Mouse (Mus musculus) hindbrain, embryonic 11.5 days (tissue): ENCODE measurements around the gene Ppp1r26. TPM values are rescaled to one million over a fixed set of nuclear protein-coding genes. Genes with fewer than 3 reads are reported as not detected.

Experiments used
- ATAC-seq: fragments of 200-750 bp; cut with Nextera tagmentation; 2 replicates; pipeline ENCODE4 v1.8.0; 2017; ENCODE audit warnings: mild to moderate bottlenecking, moderate TSS enrichment, moderate library complexity; ENCODE audit not compliant: low FRiP score
- DNase-seq: peaks from one replicate; pipeline ENCODE4 v3.0.0-alpha.2; 2015; ENCODE audit warnings: low spot score
- H3K27ac ChIP-seq: fragments of 300-500 bp; sonication (generic); 2 replicates; pipeline ENCODE4 v1.5.1; 2014; ENCODE audit warnings: mild to moderate bottlenecking, low read depth, low read length
- H3K27me3 ChIP-seq: fragments of 300-500 bp; sonication (generic); 2 replicates; pipeline ENCODE4 v1.6.1; 2014; ENCODE audit warnings: mild to moderate bottlenecking, low read length, moderate library complexity, mixed read lengths; ENCODE audit not compliant: control insufficient read depth, insufficient read depth
- H3K36me3 ChIP-seq: fragments of 300-500 bp; sonication (generic); 2 replicates; pipeline ENCODE4 v1.6.1; 2014; ENCODE audit warnings: mild to moderate bottlenecking, low read length, moderate library complexity, mixed read lengths; ENCODE audit not compliant: control insufficient read depth, insufficient read depth
- H3K4me1 ChIP-seq: fragments of 300-500 bp; sonication (generic); replicated peaks from 2 replicates; pipeline ENCODE4 v1.6.1; 2014; ENCODE audit warnings: low read length, mixed read lengths; ENCODE audit not compliant: control insufficient read depth, insufficient read depth
- H3K4me2 ChIP-seq: fragments of 300-500 bp; sonication (generic); replicated peaks from 2 replicates; pipeline ENCODE4 v1.6.1; 2014; ENCODE audit warnings: mild to moderate bottlenecking, low read depth, low read length
- H3K4me3 ChIP-seq: fragments of 300-500 bp; sonication (generic); 2 replicates; pipeline ENCODE4 v1.5.1; 2014; ENCODE audit warnings: low read depth, low read length
- H3K9ac ChIP-seq: fragments of 300-500 bp; sonication (generic); 2 replicates; pipeline ENCODE4 v1.6.1; 2014; ENCODE audit warnings: low read depth, low read length
- H3K9me3 ChIP-seq: fragments of 300-500 bp; sonication (generic); 2 replicates; pipeline ENCODE4 v1.6.1; 2016; ENCODE audit warnings: low read length; ENCODE audit not compliant: control insufficient read depth
- WGBS: fragments of 180-500 bp; shearing (Covaris S2); extraction: QIAGEN DNeasy Blood & Tissue Kit; methylation state at CpG from one replicate; pipeline ENCODE4 v1.1.7; 2014; 5-methylcytosine and 5-hydroxymethylcytosine counted together
- polyA plus RNA-seq: library from polyadenylated mRNA; unstranded; fragments of >200 nt; fragmentation: Nextera tagmentation; extraction: Ambion mirVana; gene quantifications from 2 replicates; pipeline ENCODE4 v1.2.1, GENCODE M21; 2014

Ppp1r26 gene
- polyA plus RNA-seq, result 3.4 and 4.3 TPM in 2 replicates

DNA sequence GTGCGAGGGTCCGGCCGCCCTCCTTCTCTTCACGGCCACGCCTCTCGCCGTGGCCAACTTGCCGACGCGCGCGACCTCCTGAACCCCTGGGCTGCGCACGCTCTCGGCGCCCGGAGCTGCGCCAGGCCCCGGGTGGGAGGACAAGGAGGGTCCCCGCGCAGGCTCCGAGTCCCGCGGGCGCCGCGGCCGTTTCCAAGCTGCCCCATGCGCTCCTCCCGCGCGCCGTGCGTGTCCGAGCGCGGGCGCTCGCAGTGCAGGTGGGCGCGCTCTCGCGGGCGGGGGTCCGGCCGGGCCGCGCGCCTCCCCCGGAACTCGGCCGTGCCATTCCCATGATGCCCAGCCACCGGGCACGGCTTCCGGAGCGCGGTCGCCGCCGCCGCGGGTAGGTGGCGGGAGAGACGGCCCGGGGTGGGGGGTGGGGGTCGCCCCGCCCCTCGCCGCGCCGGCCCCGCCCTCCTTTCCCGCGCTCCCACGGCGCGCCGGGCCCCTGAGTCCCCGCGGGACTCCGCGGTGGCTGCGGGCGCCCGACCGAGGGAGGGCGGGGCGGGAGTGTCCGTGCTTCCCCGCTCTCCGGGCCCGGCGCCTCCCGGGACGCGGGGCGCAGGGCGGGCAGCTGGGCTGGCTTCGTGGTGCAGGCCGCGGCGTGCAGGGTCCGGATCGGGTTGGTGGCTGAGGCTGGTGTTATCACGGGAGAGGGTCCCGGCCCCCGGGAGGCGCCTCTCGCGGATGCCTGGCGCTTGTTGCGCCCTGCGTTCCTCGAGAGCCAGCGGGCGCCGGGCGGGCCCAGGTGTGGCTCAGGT lies at the start of gene Ppp1r26:
Gene Ppp1r26 (plus strand): TSS at position 286 of the 800 bp plus-strand sequence.
- ATAC-seq (peak; percentile 72), DNase-seq (peak; percentile 59)
- peak within 1 kb of the TSS; percentile 77 for H3K4me3 ChIP-seq
- H3K27ac ChIP-seq, result peak within 1 kb of the TSS; percentile 42
- H3K4me1 ChIP-seq, result peaks cover 4% of the 10 kb centered on the region; the same call in 1 of the 2 replicates
- peak within 1 kb of the TSS; percentile 93 for H3K4me2 ChIP-seq
- no peaks in the 10 kb centered on the region for H3K27me3 ChIP-seq
- no peaks in the 10 kb centered on the region for H3K36me3 ChIP-seq
- under 1% methylated on average over 74 of the region's 118 CpGs for WGBS
- no peaks in the 10 kb centered on the region for H3K9me3 ChIP-seq
- H3K9ac ChIP-seq, result peak within 1 kb of the TSS; percentile 85

DNA sequence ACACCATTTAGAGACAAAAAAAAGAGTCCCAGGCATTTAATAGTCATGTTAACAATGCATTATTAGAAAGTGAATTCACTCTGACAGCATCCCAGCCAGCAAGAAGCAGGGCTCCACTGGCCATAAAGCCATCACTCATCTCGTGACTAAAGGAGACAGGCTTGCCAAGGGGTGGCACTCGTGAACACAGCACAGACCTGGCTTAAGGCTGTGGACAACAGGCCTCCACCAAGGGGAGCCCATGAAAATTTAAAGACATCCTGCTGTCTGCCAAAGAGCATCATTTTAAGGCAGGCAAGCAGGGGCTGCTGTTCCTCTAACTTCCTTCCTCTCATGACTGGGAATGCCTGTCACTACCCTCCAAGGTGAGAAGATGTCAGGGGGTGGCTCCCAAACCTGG lies 49.7 kb upstream of the Ppp1r26 start:
- DNase-seq (no peak), ATAC-seq (no peak)
- H3K27ac ChIP-seq, result no peak overlapping the region
- WGBS, result 55% methylated on average over 2 of the region's 2 CpGs
- no peaks in the 10 kb centered on the region for H3K27me3 ChIP-seq
- H3K4me1 ChIP-seq, result no peaks in the 10 kb centered on the region
- no peaks in the 10 kb centered on the region for H3K36me3 ChIP-seq
- no peak overlapping the region for H3K4me2 ChIP-seq
- no peak overlapping the region for H3K4me3 ChIP-seq
- no peak overlapping the region for H3K9ac ChIP-seq
- no peaks in the 10 kb centered on the region for H3K9me3 ChIP-seq

DNA sequence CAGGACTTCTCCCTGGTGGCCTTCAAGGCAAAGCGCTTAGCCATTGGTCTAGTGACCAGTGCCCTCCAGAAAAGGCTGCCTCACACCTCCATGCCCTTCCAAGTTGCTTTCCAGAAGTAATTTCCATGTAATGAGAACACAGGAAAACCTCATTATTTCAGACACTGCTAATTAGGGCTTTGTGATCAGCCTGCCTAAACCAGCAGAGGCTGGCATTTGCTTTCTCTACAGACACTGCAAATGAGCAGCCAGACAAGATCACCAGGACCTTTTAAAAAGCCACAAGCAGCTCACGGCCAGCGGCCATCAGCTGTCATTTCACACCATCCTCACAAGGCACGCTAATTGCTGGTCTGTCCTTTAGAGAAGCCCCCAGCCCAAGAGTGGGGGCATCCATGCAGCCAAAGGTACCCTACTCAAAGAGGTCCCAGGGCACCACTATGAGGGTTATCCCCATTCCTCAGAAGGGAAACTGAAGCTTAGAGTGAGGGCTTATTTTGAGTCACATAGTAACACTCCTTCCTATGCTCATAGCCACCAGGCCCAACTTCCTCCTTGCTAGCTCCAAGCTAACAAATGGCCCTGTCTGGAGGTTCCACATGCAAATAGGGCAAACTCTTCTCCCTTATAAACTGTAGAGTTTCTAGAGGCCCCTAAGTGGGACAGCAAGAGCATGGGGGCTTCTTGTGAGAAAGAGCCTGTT lies 49.0 kb upstream of the Ppp1r26 start:
- H3K4me3 ChIP-seq, result no peak overlapping the region
- H3K27me3 ChIP-seq, result no peaks in the 10 kb centered on the region
- no peak for DNase-seq
- no peaks in the 10 kb centered on the region for H3K9me3 ChIP-seq
- no peak for ATAC-seq
- no peaks in the 10 kb centered on the region for H3K36me3 ChIP-seq
- WGBS, result 82% methylated on average over 4 of the region's 4 CpGs
- H3K4me2 ChIP-seq, result no peak overlapping the region
- H3K4me1 ChIP-seq, result no peaks in the 10 kb centered on the region
- H3K27ac ChIP-seq, result no peak overlapping the region
- H3K9ac ChIP-seq, result no peak overlapping the region

DNA sequence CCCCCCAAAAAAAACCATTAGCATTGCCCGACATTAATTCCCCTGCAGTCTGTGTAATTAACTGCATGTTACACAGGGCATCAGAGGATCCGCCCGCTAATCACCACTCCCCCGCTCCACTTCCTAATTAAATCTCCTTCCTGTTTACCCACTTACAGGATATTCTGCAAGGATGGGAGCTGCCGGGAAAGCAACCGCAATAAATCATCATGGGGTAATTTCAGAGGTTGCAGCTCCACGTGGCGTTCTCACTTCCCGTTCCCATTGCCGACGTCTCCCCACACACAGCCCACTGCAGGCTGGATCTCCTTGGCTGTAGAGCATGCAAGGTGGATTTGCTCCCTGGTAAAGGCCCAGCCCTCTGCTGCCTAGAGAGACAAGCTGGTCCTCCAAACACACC lies 45.0 kb upstream of the Ppp1r26 start:
- no peaks in the 10 kb centered on the region for H3K4me1 ChIP-seq
- no peak overlapping the region; the same call in 1 of the 2 replicates for H3K27ac ChIP-seq
- no peak overlapping the region for H3K9ac ChIP-seq
- H3K4me2 ChIP-seq, result no peak overlapping the region
- H3K36me3 ChIP-seq, result no peaks in the 10 kb centered on the region
- no peak overlapping the region for H3K4me3 ChIP-seq
- no peak for DNase-seq
- 76% methylated on average over 11 of the region's 11 CpGs for WGBS
- no peaks in the 10 kb centered on the region for H3K9me3 ChIP-seq
- ATAC-seq, result no peak
- H3K27me3 ChIP-seq, result no peaks in the 10 kb centered on the region

DNA sequence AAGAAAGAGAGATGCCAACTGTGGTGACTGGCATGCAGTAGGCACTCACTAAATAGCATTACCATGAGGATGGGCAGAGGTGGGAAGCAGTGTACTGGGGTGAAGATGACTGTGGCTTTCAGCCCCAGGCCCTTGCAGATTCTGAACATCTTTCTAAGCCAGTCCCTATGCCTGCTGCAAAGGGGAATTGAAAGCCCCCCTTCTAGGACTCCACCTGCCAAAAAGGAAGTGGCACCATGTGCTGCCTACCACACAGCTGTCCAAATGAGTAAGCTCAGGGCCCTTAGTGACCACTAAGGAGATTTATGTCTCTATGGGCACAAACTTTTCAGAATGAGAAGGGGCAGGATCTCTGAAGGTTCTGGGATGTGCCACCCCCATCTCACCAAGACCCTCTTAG lies 44.5 kb upstream of the Ppp1r26 start:
- Histone ChIP-seq H3K9ac (no peak overlapping the region), H3K27ac (no peak overlapping the region), H3K36me3 (no peaks in the 10 kb centered on the region), H3K9me3 (no peaks in the 10 kb centered on the region), H3K27me3 (no peaks in the 10 kb centered on the region), H3K4me3 (no peak overlapping the region), H3K4me2 (no peak overlapping the region), H3K4me1 (no peaks in the 10 kb centered on the region)
- no peak for ATAC-seq
- no peak for DNase-seq

DNA sequence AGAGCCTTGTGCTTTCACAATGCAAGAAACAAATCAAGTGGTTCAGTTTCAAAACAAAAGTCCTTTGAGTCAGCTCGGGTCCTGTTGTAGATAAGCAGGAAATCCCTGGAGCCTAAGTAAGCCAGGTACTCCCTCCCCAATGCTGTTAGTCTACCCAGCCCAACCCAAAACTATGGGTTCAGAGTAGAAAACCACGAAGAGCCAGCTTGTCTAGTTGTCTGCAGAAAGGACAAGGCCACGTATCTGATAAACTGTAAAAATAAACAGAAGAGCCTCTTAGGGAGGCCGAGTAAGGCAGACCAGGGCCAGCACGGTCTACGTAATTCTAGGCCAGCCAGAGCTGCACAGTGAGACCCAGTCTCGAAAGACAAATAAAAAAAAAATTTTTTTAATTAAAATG lies 38.8 kb upstream of the Ppp1r26 start:
- H3K36me3 ChIP-seq, result no peaks in the 10 kb centered on the region
- H3K4me2 ChIP-seq, result no peak overlapping the region
- H3K4me1 ChIP-seq, result no peaks in the 10 kb centered on the region; the same call in 1 of the 2 replicates
- DNase-seq (no peak), ATAC-seq (no peak)
- H3K9me3 ChIP-seq, result no peaks in the 10 kb centered on the region
- H3K9ac ChIP-seq, result no peak overlapping the region
- WGBS, result 69% methylated on average over 7 of the region's 7 CpGs
- no peaks in the 10 kb centered on the region for H3K27me3 ChIP-seq
- H3K27ac ChIP-seq, result no peak overlapping the region
- H3K4me3 ChIP-seq, result no peak overlapping the region

DNA sequence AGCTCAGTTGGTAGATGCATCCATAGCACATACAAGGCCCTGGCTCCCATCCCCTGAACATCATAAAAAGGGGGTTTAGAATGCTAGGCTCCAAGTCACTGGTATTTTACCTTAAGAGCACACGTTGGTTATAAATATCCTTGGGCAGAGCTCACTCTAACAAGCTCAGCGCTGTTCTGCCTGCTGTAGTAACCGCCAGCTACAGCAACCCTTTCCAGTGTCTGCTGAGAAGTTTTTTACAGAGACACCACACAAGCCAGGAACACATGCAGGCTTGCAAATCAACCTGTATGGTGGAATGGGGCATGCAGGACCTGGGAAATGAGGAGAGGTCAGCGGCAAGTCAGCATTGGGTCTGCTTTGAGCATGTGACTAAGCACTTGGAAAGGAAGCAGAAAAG lies 37.5 kb upstream of the Ppp1r26 start:
- H3K36me3 ChIP-seq, result no peaks in the 10 kb centered on the region
- 91% methylated on average over 4 of the region's 4 CpGs for WGBS
- DNase-seq, result no peak

DNA sequence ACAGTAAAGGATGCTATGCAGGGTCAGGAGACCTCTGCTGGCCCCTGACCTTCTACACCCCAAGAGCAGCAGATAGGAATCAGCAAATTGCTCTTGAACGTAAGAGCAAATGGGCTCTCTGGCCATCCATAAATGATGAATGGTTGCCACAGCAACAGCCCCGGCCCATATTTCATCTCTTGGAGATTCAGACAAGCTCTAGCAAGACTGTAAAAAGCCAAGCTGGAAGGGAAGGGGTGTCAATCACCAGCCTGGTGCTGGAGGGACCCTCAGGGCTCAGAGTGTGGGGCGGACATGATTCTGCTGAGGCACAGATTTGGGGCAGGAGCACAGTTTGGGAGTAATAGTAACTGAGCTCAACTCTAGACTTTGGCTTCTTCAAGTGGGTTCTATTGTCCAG lies 37.0 kb upstream of the Ppp1r26 start:
- Histone ChIP-seq H3K36me3 (no peaks in the 10 kb centered on the region), H3K27me3 (no peaks in the 10 kb centered on the region), H3K4me1 (no peaks in the 10 kb centered on the region; the same call in 1 of the 2 replicates), H3K4me2 (no peak overlapping the region), H3K9me3 (no peaks in the 10 kb centered on the region), H3K4me3 (no peak overlapping the region), H3K9ac (no peak overlapping the region), H3K27ac (no peak overlapping the region)
- 62% methylated on average over 3 of the region's 3 CpGs for WGBS
- no peak for ATAC-seq
- DNase-seq, result peak; percentile 41

More for the DNA sequence above, 37.5 kb upstream of the Ppp1r26 start:
- H3K9ac ChIP-seq, result no peak overlapping the region
- H3K9me3 ChIP-seq, result no peaks in the 10 kb centered on the region
- no peaks in the 10 kb centered on the region; the same call in 1 of the 2 replicates for H3K4me1 ChIP-seq
- no peak overlapping the region for H3K4me3 ChIP-seq
- no peak overlapping the region for H3K4me2 ChIP-seq
- H3K27me3 ChIP-seq, result no peaks in the 10 kb centered on the region
- no peak overlapping the region for H3K27ac ChIP-seq
- no peak for ATAC-seq
